Mouse (Mus musculus) MEL (cell line): ENCODE results near the gene Scnn1a.

Source experiments
- CTCF ChIP-seq, 3 experiments: IDR thresholded peaks in 2 of 3; conservative IDR thresholded peaks in 1 of 3; 2 replicates each; pipeline ENCODE4 v1.5.1; 2011 to 2012; ENCODE audit warnings: low read length in 3 of 3, low read depth in 2 of 3, mild to moderate bottlenecking in 2 of 3, improper control_type of control experiment in 1 of 3, inconsistent platforms in 1 of 3, mixed read lengths in 1 of 3, moderate library complexity in 1 of 3; ENCODE audit not compliant: control insufficient read depth in 1 of 3, insufficient read depth in 1 of 3, poor library complexity in 1 of 3, severe bottlenecking in 1 of 3
- EP300 ChIP-seq, 2 experiments: IDR thresholded peaks; 2 replicates each; pipeline ENCODE4 v1.6.1; 2011; ENCODE audit warnings: improper control_type of control experiment in 2 of 2, low read length in 2 of 2, low read depth in 1 of 2, mild to moderate bottlenecking in 1 of 2
- GABPA ChIP-seq: IDR thresholded peaks from 2 replicates; pipeline ENCODE4 v1.6.1; 2012; ENCODE audit warnings: low read depth, mild to moderate bottlenecking, inconsistent platforms, low read length, improper control_type of control experiment, moderate library complexity
- POLR2A ChIP-seq, 2 experiments: IDR thresholded peaks; 2 replicates each; pipeline ENCODE4 v1.6.1; 2011 to 2012; ENCODE audit warnings: low read length in 2 of 2, mild to moderate bottlenecking in 2 of 2, control low read depth in 1 of 2, improper control_type of control experiment in 1 of 2, low read depth in 1 of 2, moderate library complexity in 1 of 2; ENCODE audit not compliant: control insufficient read depth in 1 of 2, insufficient read depth in 1 of 2, poor library complexity in 1 of 2
- TCF12 ChIP-seq: IDR thresholded peaks from 2 replicates; pipeline ENCODE4 v1.6.1; 2014; ENCODE audit warnings: low read depth, mild to moderate bottlenecking, inconsistent platforms, low read length, improper control_type of control experiment, moderate library complexity
- USF1 ChIP-seq: IDR thresholded peaks from 2 replicates; pipeline ENCODE4 v1.6.1; 2014; ENCODE audit warnings: low read depth, mild to moderate bottlenecking, inconsistent platforms, low read length, improper control_type of control experiment, moderate library complexity
- USF2 ChIP-seq, 2 experiments: IDR thresholded peaks; 2 replicates each; pipeline ENCODE4 v1.6.1; 2011 to 2012; ENCODE audit warnings: improper control_type of control experiment in 2 of 2, low read length in 2 of 2, borderline replicate concordance in 1 of 2, inconsistent platforms in 1 of 2, low read depth in 1 of 2, mild to moderate bottlenecking in 1 of 2; ENCODE audit not compliant: insufficient read depth in 1 of 2

DNA sequence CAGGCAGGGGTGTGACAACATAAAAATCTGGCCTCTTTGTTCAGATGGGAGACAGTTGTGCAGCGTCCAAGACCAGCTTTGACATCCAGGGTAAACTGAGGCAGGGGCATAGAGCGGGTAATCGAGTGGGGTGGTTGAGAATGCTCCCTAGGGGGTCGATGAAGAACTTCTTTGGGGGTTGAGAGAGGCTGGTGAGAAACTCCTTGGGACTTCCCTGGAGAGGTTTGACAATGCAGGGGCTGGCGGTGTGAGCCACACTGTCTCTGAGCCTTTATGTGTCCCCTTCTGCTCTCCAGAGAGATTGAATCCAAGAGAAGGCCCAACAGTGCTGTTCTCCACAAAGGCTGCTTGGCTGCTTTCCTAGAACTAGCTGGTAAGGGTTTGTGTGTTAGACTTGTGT lies 69.4 kb downstream of the Scnn1a start:
- no peak for TF ChIP-seq USF1
- TF ChIP-seq USF2 (IDR thresholded peaks at IDR 0.05; ENCODE audit: borderline replicate concordance in 1 of 2, insufficient read depth in 1 of 2, low read depth in 1 of 2, low read length in 2 of 2): no peak
- TF ChIP-seq GABPA: no peak
- no peak for TF ChIP-seq POLR2A (IDR thresholded peaks at IDR 0.05; ENCODE audit: control insufficient read depth in 1 of 2, insufficient read depth in 1 of 2, low read depth in 1 of 2, low read length in 2 of 2, poor library complexity in 1 of 2)
- no peak for TF ChIP-seq CTCF (IDR thresholded peaks at IDR 0.05 in 2 of 3, conservative IDR thresholded peaks at IDR 0.05 in 1 of 3; ENCODE audit: control insufficient read depth in 1 of 3, insufficient read depth in 1 of 3, low read depth in 2 of 3, low read length in 3 of 3, poor library complexity in 1 of 3, severe bottlenecking in 1 of 3)
- TF ChIP-seq EP300 (IDR thresholded peaks at IDR 0.05; ENCODE audit: low read depth in 1 of 2, low read length in 2 of 2): no peak
- no peak for TF ChIP-seq TCF12
